Mouse (Mus musculus) left cerebral cortex, postnatal 10 days (tissue): ENCODE measurements at regions not wholly inside any gene's neighbourhood (a gene's known extent, or its start where the extent isn't known, plus 50 kb on each side); places are given as distances from the start of the nearest gene placed in this dataset.

Experiments used
- DNase-seq, 2 experiments: peaks; one replicate each; pipeline ENCODE4 v3.0.0; 2021 to 2022; ENCODE audit warnings: low spot score in 2 of 2, mixed read lengths in 1 of 2; ENCODE audit errors: extremely low spot score in 1 of 2
- intact Hi-C: fragments of 180-260 bp; cut with DNase I; formaldehyde crosslinking; loops from one replicate; pipeline ENCODE4 v1.15.1; 2025

- intact Hi-C loops: no loop called here
- no peak for DNase-seq
Measured at GRCm38 (mm10) chr7:133402072-133402471, 199.9 kb downstream of the Tex36 start.

GRCm38 (mm10) chr7:133400691-133401090 is 201.3 kb downstream of the Tex36 start:
- intact Hi-C loops: no loop called here
- no peak for DNase-seq

GRCm38 (mm10) chr7:133388716-133389115 is 213.2 kb downstream of the Tex36 start:
- no peak for DNase-seq
- intact Hi-C loops: no loop called here

- intact Hi-C loops: no loop called here
- DNase-seq: no peak
Measured at GRCm38 (mm10) chr7:133382032-133382712, 219.8 kb downstream of the Tex36 start.

- intact Hi-C loops: no loop called here
- DNase-seq: peak in 1 of 2 experiments; percentile 22
Measured at GRCm38 (mm10) chr7:133379373-133379772, 222.6 kb downstream of the Tex36 start.

GRCm38 (mm10) chr7:133378338-133378737 is 223.6 kb downstream of the Tex36 start:
- DNase-seq: no peak
- intact Hi-C loops: no loop called here

GRCm38 (mm10) chr7:133376833-133377484 is 225.0 kb downstream of the Tex36 start:
- intact Hi-C loops: no loop called here
- DNase-seq: no peak

- DNase-seq: no peak
- intact Hi-C loops: no loop called here
Measured at GRCm38 (mm10) chr7:133372695-133373094, 229.3 kb downstream of the Tex36 start.

- no peak for DNase-seq
- intact Hi-C loops: no loop called here
Measured at GRCm38 (mm10) chr7:133370542-133370941, 231.4 kb downstream of the Tex36 start.

- DNase-seq: no peak
- intact Hi-C loops: no loop called here
Measured at GRCm38 (mm10) chr7:133364601-133365000, 237.4 kb downstream of the Tex36 start.

GRCm38 (mm10) chr7:133328717-133329116 is 204.6 kb upstream of the Ctbp2 start:
- intact Hi-C loops: no loop called here
- no peak for DNase-seq

- intact Hi-C loops: no loop called here
- DNase-seq: no peak
Measured at GRCm38 (mm10) chr7:133325548-133326190, 201.5 kb upstream of the Ctbp2 start.

- intact Hi-C loops: no loop called here
Measured at GRCm38 (mm10) chr7:133323955-133324354, 199.8 kb upstream of the Ctbp2 start.

GRCm38 (mm10) chr7:133317511-133317910 is 193.4 kb upstream of the Ctbp2 start:
- intact Hi-C loops: no loop called here
- DNase-seq: no peak

More at GRCm38 (mm10) chr7:133323955-133324354, 199.8 kb upstream of the Ctbp2 start:
- DNase-seq: no peak

GRCm38 (mm10) chr7:133316701-133317475 is 192.7 kb upstream of the Ctbp2 start:
- intact Hi-C loops: no loop called here
- DNase-seq: peak in 1 of 2 experiments; percentile 64

GRCm38 (mm10) chr7:133315197-133316029 is 191.3 kb upstream of the Ctbp2 start:
- no peak for DNase-seq
- intact Hi-C loops: no loop called here

GRCm38 (mm10) chr7:133313115-133313514 is 189.0 kb upstream of the Ctbp2 start:
- intact Hi-C loops: no loop called here
- DNase-seq: peak in 1 of 2 experiments; percentile 32

- DNase-seq: no peak
- intact Hi-C loops: no loop called here
Measured at GRCm38 (mm10) chr7:133311116-133311801, 187.1 kb upstream of the Ctbp2 start.
